Mouse (Mus musculus): ENCODE data around the gene Clmn. TPM values are rescaled to one million over a fixed set of nuclear protein-coding genes. Genes with fewer than 3 reads are reported as not detected.

Gene Clmn
- polyA plus RNA-seq, 1 experiment = 0.05 TPM

- Histone ChIP-seq H3K79me2 (ENCODE audit: control insufficient read depth, insufficient read depth) (no peaks in the 10 kb centered on the region), H3K36me3 (ENCODE audit: control insufficient read depth, insufficient read depth) (no peaks in the 10 kb centered on the region), H3K79me3 (ENCODE audit: low read depth) (no peaks in the 10 kb centered on the region), H3K27me3 (ENCODE audit: control insufficient read depth, insufficient read depth, insufficient read length) (peaks cover 36% of the 10 kb centered on the region), H3K4me3 (ENCODE audit: insufficient read depth, poor library complexity, severe bottlenecking) (no peak overlapping the region), H3ac (ENCODE audit: control insufficient read depth, insufficient read length, low read depth) (no peak overlapping the region)
- TF ChIP-seq USF1 (IDR thresholded peaks at IDR 0.05; ENCODE audit: low read depth) (no peak), MAX (IDR thresholded peaks at IDR 0.05) (no peak), MYOG (IDR thresholded peaks at IDR 0.05; ENCODE audit: control insufficient read depth, extremely low read depth, insufficient read length) (no peak), CEBPB (IDR thresholded peaks at IDR 0.05; ENCODE audit: low read depth) (no peak), FOSL1 (IDR thresholded peaks at IDR 0.05; ENCODE audit: insufficient read depth, low read length, poor library complexity, severe bottlenecking) (no peak), MYOD1 (IDR thresholded peaks at IDR 0.05; ENCODE audit: control insufficient read depth, insufficient read length, low read depth) (no peak), CTCF (IDR thresholded peaks at IDR 0.05; ENCODE audit: control insufficient read depth, insufficient read depth, insufficient read length) (no peak)
Observed at GRCm38 (mm10) chr12:104899835-104900234, 35.0 kb upstream of the Clmn start.

- Histone ChIP-seq H3K79me2 (ENCODE audit: control insufficient read depth, insufficient read depth) (no peaks in the 10 kb centered on the region), H3K4me3 (ENCODE audit: insufficient read depth, poor library complexity, severe bottlenecking) (no peak overlapping the region), H3K27me3 (ENCODE audit: control insufficient read depth, insufficient read depth, insufficient read length) (peaks cover 42% of the 10 kb centered on the region), H3K36me3 (ENCODE audit: control insufficient read depth, insufficient read depth) (no peaks in the 10 kb centered on the region), H3K79me3 (ENCODE audit: low read depth) (no peaks in the 10 kb centered on the region), H3ac (ENCODE audit: control insufficient read depth, insufficient read length, low read depth) (no peak overlapping the region)
- TF ChIP-seq MYOG (IDR thresholded peaks at IDR 0.05; ENCODE audit: control insufficient read depth, extremely low read depth, insufficient read length) (no peak), CTCF (IDR thresholded peaks at IDR 0.05; ENCODE audit: control insufficient read depth, insufficient read depth, insufficient read length) (no peak), MYOD1 (IDR thresholded peaks at IDR 0.05; ENCODE audit: control insufficient read depth, insufficient read length, low read depth) (no peak), MAX (IDR thresholded peaks at IDR 0.05) (no peak), CEBPB (IDR thresholded peaks at IDR 0.05; ENCODE audit: low read depth) (no peak), FOSL1 (IDR thresholded peaks at IDR 0.05; ENCODE audit: insufficient read depth, low read length, poor library complexity, severe bottlenecking) (no peak), USF1 (IDR thresholded peaks at IDR 0.05; ENCODE audit: low read depth) (no peak)
Observed at GRCm38 (mm10) chr12:104899161-104899560, 34.3 kb upstream of the Clmn start.

GRCm38 (mm10) chr12:104898718-104899117 lies 33.8 kb upstream of the Clmn start:
- Histone ChIP-seq H3K27me3 (ENCODE audit: control insufficient read depth, insufficient read depth, insufficient read length) (peaks cover 42% of the 10 kb centered on the region), H3K79me3 (ENCODE audit: low read depth) (no peaks in the 10 kb centered on the region), H3K4me3 (ENCODE audit: insufficient read depth, poor library complexity, severe bottlenecking) (no peak overlapping the region), H3ac (ENCODE audit: control insufficient read depth, insufficient read length, low read depth) (no peak overlapping the region), H3K36me3 (ENCODE audit: control insufficient read depth, insufficient read depth) (no peaks in the 10 kb centered on the region), H3K79me2 (ENCODE audit: control insufficient read depth, insufficient read depth) (no peaks in the 10 kb centered on the region)
- TF ChIP-seq MYOG (IDR thresholded peaks at IDR 0.05; ENCODE audit: control insufficient read depth, extremely low read depth, insufficient read length) (no peak), FOSL1 (IDR thresholded peaks at IDR 0.05; ENCODE audit: insufficient read depth, low read length, poor library complexity, severe bottlenecking) (no peak), CEBPB (IDR thresholded peaks at IDR 0.05; ENCODE audit: low read depth) (no peak), MYOD1 (IDR thresholded peaks at IDR 0.05; ENCODE audit: control insufficient read depth, insufficient read length, low read depth) (no peak), CTCF (IDR thresholded peaks at IDR 0.05; ENCODE audit: control insufficient read depth, insufficient read depth, insufficient read length) (no peak), USF1 (IDR thresholded peaks at IDR 0.05; ENCODE audit: low read depth) (no peak), MAX (IDR thresholded peaks at IDR 0.05) (no peak)

- Histone ChIP-seq H3K79me3 (ENCODE audit: low read depth) (no peaks in the 10 kb centered on the region), H3K27me3 (ENCODE audit: control insufficient read depth, insufficient read depth, insufficient read length) (peaks cover 42% of the 10 kb centered on the region), H3ac (ENCODE audit: control insufficient read depth, insufficient read length, low read depth) (no peak overlapping the region), H3K4me3 (ENCODE audit: insufficient read depth, poor library complexity, severe bottlenecking) (no peak overlapping the region), H3K79me2 (ENCODE audit: control insufficient read depth, insufficient read depth) (no peaks in the 10 kb centered on the region), H3K36me3 (ENCODE audit: control insufficient read depth, insufficient read depth) (no peaks in the 10 kb centered on the region)
- no peak for TF ChIP-seq FOSL1 (IDR thresholded peaks at IDR 0.05; ENCODE audit: insufficient read depth, low read length, poor library complexity, severe bottlenecking)
- TF ChIP-seq MAX (IDR thresholded peaks at IDR 0.05) = no peak
- no peak for TF ChIP-seq USF1 (IDR thresholded peaks at IDR 0.05; ENCODE audit: low read depth)
- TF ChIP-seq MYOG (IDR thresholded peaks at IDR 0.05; ENCODE audit: control insufficient read depth, extremely low read depth, insufficient read length) = no peak
- TF ChIP-seq MYOD1 (IDR thresholded peaks at IDR 0.05; ENCODE audit: control insufficient read depth, insufficient read length, low read depth) = no peak
- no peak for TF ChIP-seq CEBPB (IDR thresholded peaks at IDR 0.05; ENCODE audit: low read depth)
- no peak for TF ChIP-seq CTCF (IDR thresholded peaks at IDR 0.05; ENCODE audit: control insufficient read depth, insufficient read depth, insufficient read length)
Observed at GRCm38 (mm10) chr12:104897051-104897618, 32.3 kb upstream of the Clmn start.

GRCm38 (mm10) chr12:104896640-104897039 lies 31.8 kb upstream of the Clmn start:
- H3K27me3 ChIP-seq (ENCODE audit: control insufficient read depth, insufficient read depth, insufficient read length) = peaks cover 42% of the 10 kb centered on the region
- H3K79me2 ChIP-seq (ENCODE audit: control insufficient read depth, insufficient read depth) = no peaks in the 10 kb centered on the region
- H3K79me3 ChIP-seq (ENCODE audit: low read depth) = no peaks in the 10 kb centered on the region
- H3K36me3 ChIP-seq (ENCODE audit: control insufficient read depth, insufficient read depth) = no peaks in the 10 kb centered on the region
- no peak overlapping the region for H3ac ChIP-seq (ENCODE audit: control insufficient read depth, insufficient read length, low read depth)
- no peak overlapping the region for H3K4me3 ChIP-seq (ENCODE audit: insufficient read depth, poor library complexity, severe bottlenecking)
- TF ChIP-seq MAX (IDR thresholded peaks at IDR 0.05) (no peak), MYOD1 (IDR thresholded peaks at IDR 0.05; ENCODE audit: control insufficient read depth, insufficient read length, low read depth) (no peak), CTCF (IDR thresholded peaks at IDR 0.05; ENCODE audit: control insufficient read depth, insufficient read depth, insufficient read length) (no peak), CEBPB (IDR thresholded peaks at IDR 0.05; ENCODE audit: low read depth) (no peak), MYOG (IDR thresholded peaks at IDR 0.05; ENCODE audit: control insufficient read depth, extremely low read depth, insufficient read length) (no peak), FOSL1 (IDR thresholded peaks at IDR 0.05; ENCODE audit: insufficient read depth, low read length, poor library complexity, severe bottlenecking) (no peak), USF1 (IDR thresholded peaks at IDR 0.05; ENCODE audit: low read depth) (no peak)
